Mouse (Mus musculus) gastrocnemius, adult 8-10 months (tissue): ENCODE data around the gene Rnf216. TPM values are rescaled to one million over a fixed set of nuclear protein-coding genes. Genes with fewer than 3 reads are reported as not detected.
A peak's percentile ranks its signal among the peaks of the same experiment; 100 is the strongest.

Experiments
- DNase-seq, 2 experiments: peaks; one replicate each; pipeline ENCODE4 v3.0.0; 2022; ENCODE audit warnings: low spot score in 2 of 2
- total RNA-seq, 4 experiments: library from RNA; stranded (reverse); gene quantifications; 2 replicates each; pipeline ENCODE4 v1.2.4; 2022

The Rnf216 gene
- total RNA-seq, 4 experiments from 2014 or later = 16.3 to 18.1 (median 17.9) TPM

- DNase-seq = no peak
These were observed 11.2 kb downstream of the Rnf216 start for GRCm38 (mm10) chr5:143101626-143102025.

GRCm38 (mm10) chr5:143095256-143095655 lies 17.5 kb downstream of the Rnf216 start:
- DNase-seq = no peak

- DNase-seq = no peak
These were observed 19.9 kb downstream of the Rnf216 start for GRCm38 (mm10) chr5:143092891-143093290.

GRCm38 (mm10) chr5:143084898-143085297 lies 27.9 kb downstream of the Rnf216 start:
- DNase-seq = no peak

- no peak for DNase-seq
These were observed 33.0 kb downstream of the Rnf216 start for GRCm38 (mm10) chr5:143079806-143080205.

- no peak for DNase-seq
These were observed 36.1 kb downstream of the Rnf216 start for GRCm38 (mm10) chr5:143076603-143077143.

GRCm38 (mm10) chr5:143075987-143076386 lies 36.8 kb downstream of the Rnf216 start:
- DNase-seq = no peak

GRCm38 (mm10) chr5:143069048-143069447 lies 43.7 kb downstream of the Rnf216 start:
- DNase-seq = no peak

GRCm38 (mm10) chr5:143068382-143068781 lies 44.4 kb downstream of the Rnf216 start:
- no peak for DNase-seq

- DNase-seq = peak in 1 of 2 experiments; percentile 33
These were observed 46.2 kb downstream of the Rnf216 start for GRCm38 (mm10) chr5:143066551-143066958.

GRCm38 (mm10) chr5:143066096-143066495 lies 46.7 kb downstream of the Rnf216 start:
- DNase-seq = no peak

- DNase-seq = no peak
These were observed 47.6 kb downstream of the Rnf216 start for GRCm38 (mm10) chr5:143065230-143065629.

GRCm38 (mm10) chr5:143062251-143062650 lies 50.5 kb downstream of the Rnf216 start:
- DNase-seq = no peak

- DNase-seq = no peak
These were observed 51.3 kb downstream of the Rnf216 start for GRCm38 (mm10) chr5:143061511-143061910.

GRCm38 (mm10) chr5:143060774-143061385 lies 51.9 kb downstream of the Rnf216 start:
- DNase-seq = no peak

- DNase-seq = no peak
These were observed 52.8 kb downstream of the Rnf216 start for GRCm38 (mm10) chr5:143059958-143060357.

GRCm38 (mm10) chr5:143059182-143059581 lies 53.6 kb downstream of the Rnf216 start:
- no peak for DNase-seq

GRCm38 (mm10) chr5:143058675-143059074 lies 54.1 kb downstream of the Rnf216 start:
- no peak for DNase-seq

- DNase-seq = no peak
These were observed 54.6 kb downstream of the Rnf216 start for GRCm38 (mm10) chr5:143058208-143058607.

GRCm38 (mm10) chr5:143057753-143058152 lies 55.0 kb downstream of the Rnf216 start:
- no peak for DNase-seq

GRCm38 (mm10) chr5:143056191-143056880 lies 56.5 kb downstream of the Rnf216 start:
- DNase-seq = peak in 1 of 2 experiments; percentile 36

GRCm38 (mm10) chr5:143055501-143056125 lies 57.2 kb downstream of the Rnf216 start:
- no peak for DNase-seq
